Mouse (Mus musculus): ENCODE results near the gene Alx3.

Alx3 gene

DNA sequence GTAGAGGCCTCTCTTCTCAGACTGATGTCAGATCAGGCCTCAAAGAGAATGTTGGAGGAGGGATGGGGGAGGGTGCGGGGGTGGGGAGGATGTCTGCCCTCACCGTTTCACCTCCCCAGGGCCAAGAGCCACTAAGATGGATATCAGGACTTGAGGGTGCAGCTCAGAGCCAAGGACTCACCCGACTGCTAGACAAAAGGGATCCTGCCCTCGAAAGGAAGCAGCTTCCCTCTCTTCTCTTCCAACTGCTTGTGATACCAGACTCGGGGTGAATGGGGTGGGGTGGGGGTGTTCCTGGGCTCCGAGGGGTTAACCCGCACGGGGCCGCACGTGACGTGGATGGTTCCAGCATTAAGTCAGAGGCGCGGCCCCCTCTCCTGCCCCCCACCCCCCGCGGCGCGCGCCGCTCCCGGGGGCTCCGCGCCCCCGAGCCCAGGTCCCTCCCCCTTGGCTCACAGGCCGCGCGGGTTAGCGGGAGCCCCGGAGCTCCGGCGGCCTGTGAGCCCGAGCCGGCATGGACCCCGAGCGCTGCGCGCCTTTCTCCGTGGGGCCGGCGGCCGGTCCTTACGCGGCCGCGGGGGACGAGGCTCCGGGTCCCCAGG lies at the start of gene Alx3:
Gene Alx3, plus strand, starts transcription at position 370 of the 602 bp plus-strand sequence.
- peak; percentile 52 for DNase-seq

- DNase-seq: no peak
These were observed 49.6 kb upstream of the Alx3 start for GRCm38 (mm10) chr3:107545278-107545677.

- DNase-seq: no peak
These were observed 49.0 kb upstream of the Alx3 start for GRCm38 (mm10) chr3:107545716-107546412.

GRCm38 (mm10) chr3:107546956-107547355 lies 47.9 kb upstream of the Alx3 start:
- peak; percentile 65 for DNase-seq

- DNase-seq: peak; percentile 78
These were observed 44.3 kb upstream of the Alx3 start for GRCm38 (mm10) chr3:107550409-107551049.

DNA sequence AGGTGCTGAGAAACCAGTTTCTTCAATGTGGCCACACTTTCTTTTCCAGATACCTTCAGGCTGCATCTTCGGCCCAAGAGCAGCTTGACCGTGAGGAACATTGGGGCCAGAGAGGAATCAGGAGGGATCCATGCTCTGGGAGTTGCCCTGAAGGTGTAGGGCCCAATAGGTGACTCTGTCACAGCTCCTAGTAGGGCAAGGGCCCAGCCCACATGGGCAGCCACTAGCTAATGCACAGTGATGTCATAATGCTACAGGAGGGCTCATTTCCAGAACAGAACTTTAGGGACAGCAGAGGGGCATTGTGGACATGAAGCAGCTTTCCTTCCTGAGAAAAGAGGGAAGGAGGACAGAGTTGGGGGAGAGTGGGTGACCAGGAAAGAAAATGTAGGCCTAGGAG lies 40.0 kb upstream of the Alx3 start, which contains the start of gene Ubl4b:
Gene Ubl4b, minus strand, starts transcription at position 232 of the 400 bp plus-strand sequence.
- DNase-seq: no peak

DNA sequence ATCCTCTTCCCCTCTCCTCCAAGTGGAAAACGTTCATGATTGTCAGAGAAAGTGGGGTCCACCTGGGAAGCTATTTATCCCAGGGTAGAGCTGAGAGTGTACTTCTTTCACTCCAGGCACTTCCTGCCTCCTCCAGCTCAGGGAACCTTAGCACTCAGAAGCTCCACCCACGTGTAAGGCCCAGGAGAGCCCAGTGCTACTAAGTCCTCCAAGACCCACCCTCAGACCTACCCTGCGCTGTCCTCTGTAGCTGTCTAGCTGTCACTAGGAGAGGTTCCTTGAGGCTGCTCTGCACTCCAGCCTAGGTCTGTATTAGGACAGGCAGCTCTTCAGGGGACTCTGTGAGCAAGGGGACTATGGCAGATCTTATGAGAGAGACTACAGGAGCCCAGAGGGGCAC lies 36.1 kb upstream of the Alx3 start:
- no peak for DNase-seq

- peak; percentile 76 for DNase-seq
These were observed 35.6 kb upstream of the Alx3 start for GRCm38 (mm10) chr3:107559183-107559582.

DNA sequence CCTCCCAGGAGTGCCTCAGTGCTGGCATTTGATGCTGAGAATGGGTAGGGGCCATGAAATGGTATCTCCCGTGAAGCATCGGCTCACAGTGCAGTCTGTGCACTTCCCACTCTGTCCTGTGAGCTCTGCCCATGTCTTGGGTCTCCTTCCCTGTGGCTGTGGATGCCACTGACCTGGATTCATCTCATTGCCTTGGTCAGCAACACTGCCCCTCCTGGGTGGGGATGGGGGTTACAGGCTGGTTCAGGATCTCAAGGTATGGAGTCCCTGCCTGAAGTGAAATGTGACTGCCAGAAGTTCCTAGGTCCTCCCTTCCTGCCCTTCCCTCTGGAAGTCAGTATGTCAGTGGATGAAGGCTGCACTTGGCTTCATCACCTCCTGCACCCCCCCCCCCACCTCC lies 32.7 kb upstream of the Alx3 start:
- DNase-seq: peak; percentile 34

GRCm38 (mm10) chr3:107562591-107562990 lies 32.2 kb upstream of the Alx3 start:
- DNase-seq: no peak

DNA sequence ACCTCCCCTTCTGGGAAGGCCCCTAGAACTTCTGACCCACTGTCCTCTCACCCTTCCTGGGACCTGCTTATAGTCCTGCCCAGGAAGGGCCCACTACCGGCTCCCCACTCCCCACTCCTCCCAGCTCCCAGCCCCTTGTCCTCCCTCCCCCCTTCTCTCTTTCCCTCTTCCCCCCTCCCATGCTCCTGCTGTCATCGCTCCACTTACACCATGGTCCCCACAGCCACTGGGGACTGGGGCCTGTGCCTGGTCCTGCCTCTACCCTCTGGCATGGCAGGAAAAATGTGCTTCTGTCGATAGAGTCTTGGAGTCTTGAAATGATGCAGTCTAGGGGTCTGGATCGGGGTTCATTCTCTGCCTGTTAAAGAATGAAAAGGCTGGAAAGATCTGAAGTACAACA lies 31.0 kb upstream of the Alx3 start:
- DNase-seq: no peak

GRCm38 (mm10) chr3:107565331-107565730 lies 29.5 kb upstream of the Alx3 start:
- DNase-seq: no peak

GRCm38 (mm10) chr3:107567766-107568165 lies 27.1 kb upstream of the Alx3 start:
- DNase-seq: no peak

- DNase-seq: no peak
These were observed 26.1 kb upstream of the Alx3 start for GRCm38 (mm10) chr3:107568721-107569120.

GRCm38 (mm10) chr3:107571205-107571604 lies 23.6 kb upstream of the Alx3 start:
- no peak for DNase-seq

DNA sequence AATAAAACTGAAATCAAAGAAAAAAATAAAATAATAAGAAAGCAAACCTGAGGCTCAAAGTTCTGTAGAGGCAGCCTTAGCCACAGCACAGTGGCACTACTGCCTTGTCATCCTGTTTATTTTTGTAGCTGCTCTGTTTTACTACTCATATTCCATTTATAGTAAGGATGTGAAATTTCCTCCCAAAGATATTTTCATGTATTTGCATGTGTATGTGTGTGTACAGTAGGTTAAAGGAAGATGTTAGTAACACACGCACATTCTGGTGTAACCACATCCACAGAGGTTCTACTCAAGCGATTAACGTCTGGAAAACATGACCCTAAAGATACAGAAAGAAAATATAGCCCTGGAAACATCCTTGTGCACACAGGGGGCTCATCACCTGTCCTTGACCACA lies 18.0 kb upstream of the Alx3 start:
- no peak for DNase-seq

DNA sequence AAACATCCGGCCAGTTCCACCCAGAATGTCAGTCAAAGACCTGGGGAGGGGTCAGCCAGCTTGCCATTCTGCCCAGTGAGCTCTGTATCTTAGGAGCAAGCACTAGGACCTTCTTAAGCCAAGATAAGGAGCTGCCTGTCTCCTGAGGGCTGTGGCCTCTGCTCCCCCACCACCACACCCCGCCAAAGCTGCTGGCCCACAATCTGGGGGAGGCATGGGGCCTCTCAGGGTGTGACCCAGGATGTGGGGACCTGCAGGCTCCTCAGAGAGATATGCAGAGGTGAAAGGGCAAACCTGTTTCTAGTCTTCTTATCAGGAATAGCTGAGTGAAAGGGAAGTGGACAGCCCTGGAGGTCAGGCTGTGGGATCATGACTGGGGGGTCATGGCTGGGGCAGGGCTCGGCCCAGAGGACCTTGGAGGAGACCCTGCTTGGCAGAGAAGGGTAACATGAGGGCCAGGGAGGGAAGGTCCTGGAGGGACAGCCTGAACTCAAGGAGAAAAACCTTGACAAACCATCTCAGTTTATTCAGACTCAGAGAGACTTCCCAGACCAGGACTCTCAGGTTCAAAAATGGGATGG lies 16.9 kb upstream of the Alx3 start:
- DNase-seq: no peak

- DNase-seq: peak; percentile 81
These were observed 15.4 kb upstream of the Alx3 start for GRCm38 (mm10) chr3:107579466-107579865.

GRCm38 (mm10) chr3:107581103-107582010 lies 13.5 kb upstream of the Alx3 start:
- DNase-seq: no peak

- no peak for DNase-seq
These were observed 12.5 kb upstream of the Alx3 start for GRCm38 (mm10) chr3:107582130-107582874.

DNA sequence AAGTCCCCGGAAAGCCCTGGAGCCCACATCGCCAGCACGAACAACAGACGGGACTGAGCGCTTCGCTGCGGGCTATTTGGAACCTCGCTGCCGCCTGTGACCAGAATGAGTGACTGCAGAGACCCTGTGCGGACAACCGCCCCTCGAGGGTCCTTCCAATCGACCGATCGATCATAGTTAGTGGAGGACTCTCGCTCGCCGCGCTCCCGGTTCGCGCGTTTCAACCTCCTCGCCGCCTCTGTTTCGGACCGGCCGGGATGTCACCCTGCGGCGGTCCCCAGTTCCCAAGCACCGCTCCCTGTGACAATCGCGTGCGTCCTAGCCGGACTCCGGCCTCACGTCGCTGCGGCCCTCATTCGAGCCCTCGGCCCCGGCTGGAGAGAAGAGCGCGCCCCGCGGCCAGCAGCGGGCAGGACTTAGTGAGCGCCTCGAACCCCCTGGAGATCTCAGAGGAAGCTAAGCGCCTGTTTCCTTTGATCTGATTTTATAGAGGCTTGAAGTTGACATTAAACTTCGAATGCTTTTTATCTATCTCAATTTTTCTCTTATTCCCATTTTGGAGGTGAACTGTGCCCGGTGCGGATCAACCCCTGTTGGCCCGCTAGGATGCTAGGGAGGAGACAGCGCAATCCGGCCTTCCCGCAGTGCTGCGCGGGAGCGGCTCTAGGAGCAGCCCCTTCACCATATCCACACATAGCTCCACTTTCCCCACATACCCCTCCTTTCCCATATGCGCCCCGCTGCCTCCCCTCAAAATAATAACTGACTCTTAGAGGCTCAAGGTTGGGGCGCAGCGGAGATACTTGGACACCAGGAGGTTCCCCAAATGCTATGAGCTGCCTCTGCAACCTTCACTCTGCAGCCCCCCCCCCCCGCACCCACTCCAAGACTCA lies 11.7 kb upstream of the Alx3 start:
- DNase-seq: peak; percentile 62

Measured in retina, postnatal 1 day (tissue).